Mouse (Mus musculus) intestine, embryonic 14.5 days (tissue): ENCODE measurements at regions not wholly inside any gene's neighbourhood (a gene's known extent, or its start where the extent isn't known, plus 50 kb on each side); places are given as distances from the start of the nearest gene placed in this dataset.

Experiments
- ATAC-seq: fragments of 200-750 bp; cut with Nextera tagmentation; replicated peaks from 2 replicates; pipeline ENCODE4 v1.8.0; 2017; ENCODE audit warnings: low read depth, moderate number of reproducible peaks, moderate TSS enrichment, moderate library complexity; ENCODE audit not compliant: low FRiP score, low TSS enrichment
- DNase-seq: peaks from one replicate; pipeline ENCODE4 v3.0.0-alpha.2; 2018; ENCODE audit warnings: low spot score
- H3K27ac ChIP-seq: fragments of 300-500 bp; sonication (generic); 2 replicates; pipeline ENCODE4 v1.5.1; 2014; ENCODE audit warnings: low read depth, mild to moderate bottlenecking, control low read depth
- H3K27me3 ChIP-seq: fragments of 300-500 bp; sonication (generic); replicated peaks from 2 replicates; pipeline ENCODE4 v1.6.1; 2014; ENCODE audit warnings: low read length, control low read depth; ENCODE audit not compliant: control insufficient read depth, insufficient read depth
- H3K36me3 ChIP-seq: fragments of 300-500 bp; sonication (generic); 2 replicates; pipeline ENCODE4 v1.6.1; 2014; ENCODE audit warnings: low read length, control low read depth; ENCODE audit not compliant: control insufficient read depth, insufficient read depth
- H3K4me1 ChIP-seq: fragments of 300-500 bp; sonication (generic); replicated peaks from 2 replicates; pipeline ENCODE4 v1.6.1; 2014; ENCODE audit warnings: low read length, control low read depth, mixed read lengths; ENCODE audit not compliant: control insufficient read depth, insufficient read depth
- H3K4me2 ChIP-seq: fragments of 300-500 bp; sonication (generic); 2 replicates; pipeline ENCODE4 v1.6.1; 2014; ENCODE audit warnings: low read length
- H3K4me3 ChIP-seq: fragments of 300-500 bp; sonication (generic); 2 replicates; pipeline ENCODE4 v1.5.1; 2014; ENCODE audit warnings: low read depth, low read length, control low read depth, mixed read lengths
- H3K9ac ChIP-seq: fragments of 300-500 bp; sonication (generic); 2 replicates; pipeline ENCODE4 v1.6.1; 2014; ENCODE audit warnings: mild to moderate bottlenecking, low read length
- H3K9me3 ChIP-seq: fragments of 300-500 bp; sonication (generic); 2 replicates; pipeline ENCODE4 v1.6.1; 2016; ENCODE audit warnings: low read length, control low read depth; ENCODE audit not compliant: control insufficient read depth
- WGBS: fragments of 180-500 bp; shearing (Covaris S2); extraction: QIAGEN DNeasy Blood & Tissue Kit; methylation state at CpG from one replicate; pipeline ENCODE4 v1.1.7; 2014; 5-methylcytosine and 5-hydroxymethylcytosine counted together

- Histone ChIP-seq H3K27ac (no peak overlapping the region), H3K4me3 (no peak overlapping the region), H3K36me3 (no peaks in the 10 kb centered on the region), H3K4me2 (no peak overlapping the region), H3K27me3 (no peaks in the 10 kb centered on the region), H3K9ac (no peak overlapping the region), H3K4me1 (no peaks in the 10 kb centered on the region), H3K9me3 (no peaks in the 10 kb centered on the region)
- WGBS: 4% methylated on average over 2 of the region's 2 CpGs
- DNase-seq (peak; percentile 81), ATAC-seq (no peak)
Observed at GRCm38 (mm10) chr1:95762244-95762643, 94.9 kb upstream of the St8sia4 start.

- no peak overlapping the region for H3K4me2 ChIP-seq
- no peak for DNase-seq
- no peaks in the 10 kb centered on the region for H3K4me1 ChIP-seq
- H3K36me3 ChIP-seq: no peaks in the 10 kb centered on the region
- ATAC-seq: no peak
- 85% methylated on average over 8 of the region's 8 CpGs for WGBS
- no peak overlapping the region for H3K4me3 ChIP-seq
- H3K27ac ChIP-seq: no peak overlapping the region
- no peaks in the 10 kb centered on the region for H3K9me3 ChIP-seq
- H3K9ac ChIP-seq: no peak overlapping the region
- H3K27me3 ChIP-seq: no peaks in the 10 kb centered on the region
Observed at GRCm38 (mm10) chr1:95754071-95754915, 86.9 kb upstream of the St8sia4 start.

DNA sequence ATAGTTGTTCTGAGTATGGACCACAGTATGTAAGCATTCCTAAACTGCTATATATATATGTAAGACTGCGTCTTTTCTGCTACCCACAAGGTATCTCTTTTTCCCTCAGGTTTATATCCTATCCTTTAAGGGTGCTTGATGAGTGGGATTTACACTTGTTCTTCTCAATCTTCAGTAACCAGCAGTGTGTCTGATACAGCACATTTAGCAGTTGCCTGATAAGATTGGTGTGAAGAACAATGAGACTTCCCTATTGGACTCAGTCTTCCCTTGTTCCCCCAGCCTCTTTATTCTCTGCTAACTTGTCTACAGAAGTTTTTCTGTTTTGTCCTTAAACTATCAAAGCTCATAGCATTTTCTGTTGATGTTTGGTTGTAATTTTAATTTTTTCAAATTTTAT, 86.1 kb upstream of the St8sia4 start:
- Histone ChIP-seq H3K27me3 (no peaks in the 10 kb centered on the region), H3K4me2 (no peak overlapping the region), H3K4me1 (no peaks in the 10 kb centered on the region), H3K4me3 (no peak overlapping the region), H3K36me3 (no peaks in the 10 kb centered on the region), H3K9me3 (no peaks in the 10 kb centered on the region), H3K9ac (no peak overlapping the region), H3K27ac (no peak overlapping the region)
- ATAC-seq: no peak
- no peak for DNase-seq
- 85% methylated on average over 1 of the region's 1 CpGs for whole genome bisulfite sequencing

DNA sequence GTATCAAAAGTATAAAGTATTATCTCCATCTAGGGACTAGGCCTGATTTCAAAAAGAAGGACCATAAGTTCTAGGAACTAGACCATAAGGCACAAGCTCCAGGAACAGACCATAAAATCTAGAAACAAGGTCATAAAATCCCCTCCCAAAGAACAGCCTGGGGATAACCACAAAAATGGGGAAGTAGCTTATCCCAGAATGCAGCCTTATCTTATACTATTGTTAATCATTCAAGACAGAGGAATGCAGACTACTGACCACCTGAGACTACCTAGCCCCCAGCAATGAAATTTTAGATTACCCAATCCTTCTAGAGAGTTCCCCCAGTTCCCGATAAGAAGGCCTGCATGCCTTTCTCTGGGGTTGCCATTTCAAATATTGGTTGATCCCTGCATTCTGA, 81.6 kb upstream of the St8sia4 start:
- Histone ChIP-seq H3K9ac (no peak overlapping the region), H3K27me3 (no peaks in the 10 kb centered on the region), H3K9me3 (no peaks in the 10 kb centered on the region), H3K27ac (no peak overlapping the region), H3K4me1 (no peaks in the 10 kb centered on the region), H3K4me3 (no peak overlapping the region), H3K36me3 (no peaks in the 10 kb centered on the region), H3K4me2 (no peak overlapping the region)
- 79% methylated on average over 1 of the region's 1 CpGs for WGBS
- DNase-seq (no peak), ATAC-seq (no peak)

DNA sequence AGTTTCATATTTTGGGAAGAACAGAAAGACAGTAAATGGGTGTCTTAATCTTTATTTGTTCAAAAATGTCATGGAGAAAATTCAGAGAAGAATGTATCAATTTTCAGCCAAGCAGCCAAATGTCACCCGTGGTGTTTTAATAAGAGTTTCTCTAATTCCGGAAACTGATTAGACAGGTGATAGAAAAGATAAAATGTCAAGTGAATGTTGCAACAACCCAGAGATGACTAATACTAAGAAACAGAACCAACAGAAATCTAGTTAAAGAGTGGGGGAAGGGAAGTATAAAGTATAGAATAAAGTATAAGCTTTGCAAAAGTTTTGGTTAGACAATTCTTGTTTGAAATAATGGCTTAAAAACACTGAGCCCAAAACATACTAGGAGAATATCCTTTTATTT, 79.9 kb upstream of the St8sia4 start:
- no peaks in the 10 kb centered on the region for H3K27me3 ChIP-seq
- WGBS: 93% methylated on average over 2 of the region's 2 CpGs

DNA sequence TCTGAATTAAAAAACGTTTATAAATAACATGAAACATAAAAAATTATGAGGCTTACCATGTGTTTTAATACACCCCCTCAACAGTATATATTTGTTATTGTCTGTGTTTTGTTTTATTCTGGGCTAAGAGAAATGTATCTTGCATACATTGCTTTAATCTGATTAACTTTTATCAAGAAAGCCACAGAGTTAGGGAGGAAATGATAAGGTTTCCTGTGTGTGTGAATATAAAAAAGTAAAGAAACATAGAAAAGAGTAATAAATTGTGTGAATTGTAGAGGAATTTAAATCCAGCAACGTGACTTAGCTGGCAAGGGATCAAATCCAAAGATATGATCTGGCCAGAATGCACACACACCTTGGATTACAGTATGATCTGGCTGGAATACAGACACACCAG, 77.1 kb upstream of the St8sia4 start:
- no peak overlapping the region for H3K9ac ChIP-seq
- no peak for DNase-seq
- H3K27me3 ChIP-seq: no peaks in the 10 kb centered on the region
- H3K4me1 ChIP-seq: no peaks in the 10 kb centered on the region
- H3K4me3 ChIP-seq: no peak overlapping the region
- H3K4me2 ChIP-seq: no peak overlapping the region
- no peak for ATAC-seq
- H3K36me3 ChIP-seq: no peaks in the 10 kb centered on the region
- no peaks in the 10 kb centered on the region for H3K9me3 ChIP-seq
- H3K27ac ChIP-seq: no peak overlapping the region
- WGBS: 55% methylated on average over 2 of the region's 2 CpGs

More for the DNA sequence above, 79.9 kb upstream of the St8sia4 start:
- Histone ChIP-seq H3K4me2 (no peak overlapping the region), H3K9ac (no peak overlapping the region), H3K27ac (no peak overlapping the region), H3K36me3 (no peaks in the 10 kb centered on the region), H3K9me3 (no peaks in the 10 kb centered on the region), H3K4me1 (no peaks in the 10 kb centered on the region), H3K4me3 (no peak overlapping the region)
- ATAC-seq (no peak), DNase-seq (no peak)

DNA sequence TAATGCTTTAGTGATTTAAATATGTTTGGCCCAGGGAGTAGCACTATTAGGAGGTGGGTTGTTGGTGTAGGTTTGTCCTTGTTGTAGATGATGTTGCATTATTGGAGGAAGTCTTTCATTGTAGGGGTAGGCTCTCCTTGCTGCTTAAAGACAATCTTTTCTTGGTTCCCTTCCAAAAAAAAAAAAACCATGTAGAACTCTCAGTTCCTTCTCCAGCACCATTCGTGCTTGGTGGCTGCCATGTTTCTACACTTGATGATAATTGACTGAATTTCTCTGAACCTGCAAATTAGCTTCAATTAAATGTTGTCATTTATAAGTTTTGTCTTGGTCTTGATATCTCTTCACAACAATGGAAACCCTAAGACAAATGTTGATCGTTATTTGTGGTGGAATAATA, 76.0 kb upstream of the St8sia4 start:
- 87% methylated on average over 2 of the region's 2 CpGs for WGBS
- Histone ChIP-seq H3K36me3 (no peaks in the 10 kb centered on the region), H3K27me3 (no peaks in the 10 kb centered on the region), H3K4me2 (no peak overlapping the region), H3K9me3 (no peaks in the 10 kb centered on the region), H3K4me1 (no peaks in the 10 kb centered on the region), H3K4me3 (no peak overlapping the region), H3K9ac (no peak overlapping the region), H3K27ac (no peak overlapping the region)
- DNase-seq: no peak
- ATAC-seq: no peak

DNA sequence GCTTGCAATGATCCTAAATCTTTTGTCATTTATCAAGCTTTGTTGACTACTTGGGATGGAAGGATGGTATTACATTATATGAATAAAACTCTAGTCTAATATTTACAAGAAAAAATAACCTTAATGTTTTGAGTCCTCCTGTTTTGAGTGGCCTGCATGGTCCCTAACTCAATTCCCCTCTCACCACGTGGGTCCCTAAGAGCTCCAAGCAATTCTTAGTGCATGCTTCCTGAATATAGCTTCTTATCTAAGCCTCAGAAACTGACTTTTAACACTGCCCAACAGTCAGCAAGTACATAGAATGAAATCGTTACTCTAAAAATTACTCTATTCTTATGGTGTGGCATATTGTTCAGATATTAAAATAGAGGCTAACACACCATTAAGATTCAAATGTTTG, 52.1 kb upstream of the St8sia4 start:
- no peaks in the 10 kb centered on the region for H3K36me3 ChIP-seq
- H3K27ac ChIP-seq: no peak overlapping the region
- H3K4me3 ChIP-seq: no peak overlapping the region
- 79% methylated on average over 2 of the region's 2 CpGs for WGBS
- H3K4me2 ChIP-seq: no peak overlapping the region
- H3K9ac ChIP-seq: no peak overlapping the region
- H3K4me1 ChIP-seq: no peaks in the 10 kb centered on the region
- DNase-seq (no peak), ATAC-seq (no peak)
- no peaks in the 10 kb centered on the region for H3K27me3 ChIP-seq
- H3K9me3 ChIP-seq: no peaks in the 10 kb centered on the region

GRCm38 (mm10) chr1:95718794-95719193, 51.4 kb upstream of the St8sia4 start:
- WGBS: 97% methylated on average over 1 of the region's 1 CpGs
- Histone ChIP-seq H3K9ac (no peak overlapping the region), H3K36me3 (no peaks in the 10 kb centered on the region), H3K27ac (no peak overlapping the region), H3K4me3 (no peak overlapping the region), H3K4me2 (no peak overlapping the region), H3K27me3 (no peaks in the 10 kb centered on the region), H3K4me1 (no peaks in the 10 kb centered on the region), H3K9me3 (no peaks in the 10 kb centered on the region)
- DNase-seq (no peak), ATAC-seq (no peak)
